Mouse (Mus musculus) hindbrain, embryonic 15.5 days (tissue): ENCODE measurements around the gene Palm2. TPM values are rescaled to one million over a fixed set of nuclear protein-coding genes. Genes with fewer than 3 reads are reported as not detected.
A peak's percentile ranks its signal among the peaks of the same experiment; 100 is the strongest.

ENCODE experiments used
- ATAC-seq: fragments of 200-750 bp; cut with Nextera tagmentation; 2 replicates; pipeline ENCODE4 v1.8.0; 2017; ENCODE audit warnings: low read depth, moderate number of reproducible peaks, moderate TSS enrichment; ENCODE audit not compliant: low FRiP score
- H3K27ac ChIP-seq: fragments of 300-500 bp; sonication (generic); replicated peaks from 2 replicates; pipeline ENCODE4 v1.5.1; 2015; ENCODE audit warnings: mild to moderate bottlenecking, inconsistent platforms
- H3K27me3 ChIP-seq: fragments of 300-500 bp; sonication (generic); 2 replicates; pipeline ENCODE4 v1.6.1; 2015; ENCODE audit warnings: control low read depth, inconsistent platforms
- H3K36me3 ChIP-seq: fragments of 300-500 bp; sonication (generic); 2 replicates; pipeline ENCODE4 v1.6.1; 2015; ENCODE audit warnings: control low read depth, inconsistent platforms
- H3K4me1 ChIP-seq: fragments of 300-500 bp; sonication (generic); replicated peaks from 2 replicates; pipeline ENCODE4 v1.6.1; 2015; ENCODE audit warnings: control low read depth, inconsistent platforms
- H3K4me2 ChIP-seq: fragments of 300-500 bp; sonication (generic); 2 replicates; pipeline ENCODE4 v1.6.1; 2015; ENCODE audit warnings: moderate library complexity, mild to moderate bottlenecking, inconsistent platforms
- H3K4me3 ChIP-seq: fragments of 300-500 bp; sonication (generic); 2 replicates; pipeline ENCODE4 v1.5.1; 2015; ENCODE audit warnings: mild to moderate bottlenecking, inconsistent platforms
- H3K9ac ChIP-seq: fragments of 300-500 bp; sonication (generic); 2 replicates; pipeline ENCODE4 v1.6.1; 2015; ENCODE audit warnings: inconsistent platforms
- H3K9me3 ChIP-seq: fragments of 300-500 bp; sonication (generic); 2 replicates; pipeline ENCODE4 v1.6.1; 2016; ENCODE audit warnings: control low read depth, inconsistent platforms
- WGBS: fragments of 180-500 bp; shearing (Covaris S2); methylation state at CpG from one replicate; pipeline ENCODE4 v1.1.7; 2015; 5-methylcytosine and 5-hydroxymethylcytosine counted together
- polyA plus RNA-seq: library from polyadenylated mRNA; unstranded; fragments of >200 nt; fragmentation: Nextera tagmentation; extraction: Ambion mirVana; gene quantifications from 2 replicates; pipeline ENCODE4 v1.2.1, GENCODE M21; 2015

Gene Palm2
- polyA plus RNA-seq, 1 experiment from 2014 or later: 21.6 TPM

DNA sequence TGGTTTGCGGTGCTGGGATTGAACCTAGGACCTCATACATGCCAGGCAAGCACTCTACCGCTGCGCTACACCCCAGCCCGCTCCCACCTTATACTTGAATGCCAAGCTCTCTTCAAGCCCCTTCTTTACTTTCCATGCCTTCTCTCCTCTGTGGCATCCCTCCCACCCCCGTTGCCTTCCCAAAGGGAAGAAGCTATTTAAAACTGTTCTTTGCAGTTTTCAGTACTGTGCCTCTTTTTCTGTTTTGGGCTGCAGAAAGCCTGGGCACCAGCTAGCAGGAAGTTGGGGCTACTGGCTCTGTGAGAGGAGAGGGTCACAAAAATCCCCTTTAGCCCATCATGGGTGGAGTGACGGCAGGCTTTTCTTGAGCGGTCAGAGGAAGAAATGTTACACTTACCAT is 199.0 kb downstream of the Palm2 start:
- Histone ChIP-seq H3K9ac (no peak overlapping the region), H3K4me1 (peaks cover 15% of the 10 kb centered on the region; the same call in 1 of the 2 replicates), H3K4me3 (no peak overlapping the region), H3K4me2 (no peak overlapping the region), H3K9me3 (no peaks in the 10 kb centered on the region), H3K27me3 (no peaks in the 10 kb centered on the region), H3K27ac (no peak overlapping the region), H3K36me3 (no peaks in the 10 kb centered on the region)
- WGBS: 93% methylated on average over 7 of the region's 7 CpGs
- ATAC-seq: no peak

DNA sequence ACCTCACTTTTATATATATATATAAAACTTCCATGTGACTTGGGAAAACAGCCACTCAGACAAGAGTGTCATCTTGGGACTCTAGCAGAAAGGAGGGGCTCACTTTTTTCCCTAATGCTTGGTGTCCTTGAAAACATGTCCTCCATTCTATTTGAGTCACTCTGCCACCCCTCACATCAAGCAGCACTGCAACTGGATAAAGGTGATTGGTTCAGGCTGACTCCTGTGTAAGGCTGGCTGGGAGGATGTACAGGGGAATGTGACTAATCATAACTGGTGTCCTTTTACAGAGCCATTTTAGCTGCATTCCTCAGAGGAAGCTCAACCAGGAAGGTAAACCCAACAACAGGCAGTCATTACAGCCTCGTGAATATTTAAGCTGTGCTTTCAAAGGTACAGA is 200.9 kb downstream of the Palm2 start:
- H3K4me3 ChIP-seq: no peak overlapping the region
- H3K36me3 ChIP-seq: no peaks in the 10 kb centered on the region
- H3K27me3 ChIP-seq: no peaks in the 10 kb centered on the region
- peaks cover 28% of the 10 kb centered on the region; the same call in 1 of the 2 replicates for H3K4me1 ChIP-seq
- H3K4me2 ChIP-seq: no peak overlapping the region
- H3K9me3 ChIP-seq: no peaks in the 10 kb centered on the region
- 69% methylated on average over 1 of the region's 1 CpGs for WGBS
- no peak overlapping the region for H3K9ac ChIP-seq
- H3K27ac ChIP-seq: no peak overlapping the region
- ATAC-seq: no peak

DNA sequence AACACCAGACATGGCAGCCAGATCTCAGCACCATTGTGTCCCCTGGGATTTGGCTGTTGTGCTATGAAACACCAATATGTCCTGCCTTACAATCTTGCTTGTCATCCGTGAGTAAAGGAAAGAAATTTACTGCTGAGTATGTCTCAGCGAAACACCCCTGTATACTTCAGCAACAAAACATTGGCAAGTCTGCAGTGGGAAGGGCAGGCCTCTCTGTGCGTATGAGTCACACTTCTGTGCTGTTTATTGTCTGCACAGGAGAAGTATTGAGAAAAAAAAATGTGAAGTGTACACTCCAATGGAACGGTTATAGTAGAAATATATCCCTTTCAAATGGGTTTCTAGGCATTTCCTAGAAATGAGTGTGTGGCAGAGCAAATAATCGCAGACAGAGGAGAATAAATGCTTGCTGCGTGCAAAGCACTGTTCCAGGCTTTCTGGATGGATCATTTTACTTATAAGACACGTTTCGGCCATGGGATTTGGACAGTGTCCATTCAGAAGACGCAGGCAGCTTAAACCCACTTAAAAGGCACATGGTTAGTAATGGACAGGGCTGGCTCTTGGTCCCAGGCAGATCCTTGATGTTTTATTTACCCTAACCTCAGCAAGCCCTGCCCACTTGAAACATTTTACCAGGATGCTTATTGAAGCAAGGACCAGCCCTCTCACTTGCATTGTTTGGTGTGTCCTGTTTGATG is 202.9 kb downstream of the Palm2 start:
- no peaks in the 10 kb centered on the region for H3K9me3 ChIP-seq
- H3K4me1 ChIP-seq: peaks cover 35% of the 10 kb centered on the region; the same call in 1 of the 2 replicates
- H3K4me3 ChIP-seq: no peak overlapping the region; the same call in 1 of the 2 replicates
- no peaks in the 10 kb centered on the region for H3K27me3 ChIP-seq
- no peaks in the 10 kb centered on the region for H3K36me3 ChIP-seq
- 68% methylated on average over 9 of the region's 9 CpGs for WGBS
- peak overlapping the region; percentile 85 for H3K27ac ChIP-seq
- ATAC-seq: no peak
- H3K4me2 ChIP-seq: peak overlapping the region; percentile 55
- peak overlapping the region; percentile 39; the same call in 1 of the 2 replicates for H3K9ac ChIP-seq

DNA sequence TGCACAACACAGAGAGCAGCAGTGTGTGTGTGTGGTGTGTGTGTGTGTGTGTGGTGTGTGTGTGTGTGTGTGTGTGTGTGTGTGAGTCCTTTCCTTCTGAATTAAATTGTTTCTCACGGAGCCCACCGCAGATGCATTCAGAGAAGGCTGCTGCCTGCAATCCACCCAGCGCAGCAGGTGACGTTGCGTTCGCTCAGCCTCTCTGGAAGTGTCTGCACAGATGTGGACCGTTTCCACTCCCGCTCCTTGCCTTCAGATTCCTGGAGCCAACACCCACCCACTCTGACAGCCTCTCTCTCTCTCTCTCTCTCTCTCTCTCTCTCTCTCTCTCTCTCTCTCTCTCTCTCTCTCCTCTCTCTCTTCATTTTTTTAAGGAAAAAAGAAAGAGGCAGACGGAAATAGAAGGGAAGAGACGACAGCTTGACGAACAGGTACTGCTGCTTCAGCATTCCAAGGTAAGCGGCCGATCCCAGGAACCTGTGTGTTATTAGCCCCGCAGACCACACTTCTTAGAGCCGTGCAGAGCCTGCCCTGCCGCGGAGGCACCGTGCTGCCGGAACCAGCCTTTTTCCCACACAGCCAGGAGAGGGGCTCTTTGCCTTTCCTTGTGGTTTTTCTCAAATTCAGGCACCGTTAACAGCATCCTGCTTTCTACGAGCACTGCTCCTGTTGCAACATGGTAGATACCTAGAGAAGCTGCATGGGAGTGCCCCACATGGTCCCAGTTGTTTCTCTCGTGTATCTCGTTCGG is 203.8 kb downstream of the Palm2 start:
- H3K9me3 ChIP-seq: no peaks in the 10 kb centered on the region
- WGBS: 18% methylated on average over 24 of the region's 24 CpGs
- peaks cover 35% of the 10 kb centered on the region; the same call in 1 of the 2 replicates for H3K4me1 ChIP-seq
- H3K4me3 ChIP-seq: peak overlapping the region; percentile 43
- H3K36me3 ChIP-seq: no peaks in the 10 kb centered on the region
- peak overlapping the region; percentile 85 for H3K27ac ChIP-seq
- H3K4me2 ChIP-seq: peak overlapping the region; percentile 55
- no peaks in the 10 kb centered on the region for H3K27me3 ChIP-seq
- peak; percentile 85 for ATAC-seq
- H3K9ac ChIP-seq: peak overlapping the region; percentile 39

DNA sequence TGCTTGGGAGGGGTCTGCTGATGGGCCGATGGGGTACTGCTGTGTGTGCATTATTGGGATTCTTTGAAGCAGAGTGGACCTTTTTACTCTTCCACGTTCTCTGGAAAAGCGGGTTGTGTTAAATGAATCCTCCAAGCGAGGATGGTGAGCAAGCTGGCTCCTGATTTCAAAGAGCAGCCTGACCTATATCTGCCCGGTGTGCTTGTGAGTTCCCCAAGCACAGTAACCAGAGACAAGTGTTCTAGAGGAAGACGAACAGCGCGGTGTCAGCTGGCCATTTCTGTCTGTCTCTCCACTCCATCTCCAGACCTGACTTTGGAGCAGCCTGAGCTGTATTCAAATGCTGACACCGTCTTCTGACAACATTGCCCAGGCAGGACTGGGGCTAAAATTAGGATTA is 204.9 kb downstream of the Palm2 start:
- H3K4me2 ChIP-seq: peak overlapping the region; percentile 55
- H3K36me3 ChIP-seq: no peaks in the 10 kb centered on the region
- H3K4me1 ChIP-seq: peaks cover 35% of the 10 kb centered on the region; the same call in 1 of the 2 replicates
- 69% methylated on average over 9 of the region's 9 CpGs for WGBS
- ATAC-seq: no peak; the same call in 1 of the 2 replicates
- peak overlapping the region; percentile 23 for H3K9ac ChIP-seq
- H3K27ac ChIP-seq: peak overlapping the region; percentile 85
- H3K27me3 ChIP-seq: no peaks in the 10 kb centered on the region
- no peaks in the 10 kb centered on the region for H3K9me3 ChIP-seq
- peak overlapping the region; percentile 43 for H3K4me3 ChIP-seq

DNA sequence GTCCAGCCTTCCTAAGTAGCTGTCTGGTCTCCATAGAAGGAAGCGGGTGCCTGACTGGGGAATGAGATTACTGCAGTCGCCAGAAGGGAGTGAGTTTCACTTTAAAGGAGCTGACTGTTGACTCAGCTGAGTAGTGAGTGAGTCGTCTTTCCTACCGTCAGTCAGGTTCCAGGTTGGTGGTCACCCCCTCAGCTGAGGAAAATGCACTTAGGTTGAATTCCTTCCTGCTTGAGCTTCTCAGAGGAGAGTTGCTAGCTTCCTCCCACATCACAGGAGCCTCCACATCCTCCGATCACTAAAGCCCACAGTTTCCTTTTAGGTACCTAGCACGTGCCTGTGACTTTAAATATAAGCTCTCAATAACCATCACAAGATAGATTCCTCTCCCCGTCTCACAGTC is 206.2 kb downstream of the Palm2 start:
- Histone ChIP-seq H3K36me3 (no peaks in the 10 kb centered on the region), H3K27me3 (no peaks in the 10 kb centered on the region), H3K4me1 (peaks cover 35% of the 10 kb centered on the region; the same call in 1 of the 2 replicates), H3K4me2 (peak overlapping the region; percentile 55), H3K9ac (no peak overlapping the region), H3K9me3 (no peaks in the 10 kb centered on the region), H3K4me3 (peak overlapping the region; percentile 15; the same call in 1 of the 2 replicates), H3K27ac (no peak overlapping the region)
- ATAC-seq: no peak
- WGBS: 49% methylated on average over 7 of the region's 7 CpGs

DNA sequence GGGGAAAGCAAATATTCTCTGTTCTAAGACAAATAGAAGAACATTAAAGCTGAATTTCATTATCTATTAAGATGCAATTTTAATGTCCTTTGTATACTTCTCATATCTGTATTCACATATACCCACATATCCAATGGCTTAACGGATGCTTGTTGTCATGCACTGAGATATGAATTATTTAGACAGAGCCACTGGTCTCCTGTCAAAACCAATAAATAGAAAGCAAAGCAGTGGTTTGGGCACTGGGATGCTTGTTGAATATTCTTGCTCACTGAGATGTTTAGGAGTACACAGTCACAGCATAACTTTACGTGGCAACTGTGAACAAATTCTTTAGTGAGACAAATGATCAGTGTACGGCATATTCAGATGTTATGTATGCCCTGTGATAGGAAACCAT is 206.9 kb downstream of the Palm2 start:
- Histone ChIP-seq H3K4me3 (no peak overlapping the region), H3K36me3 (no peaks in the 10 kb centered on the region), H3K27ac (no peak overlapping the region), H3K9me3 (no peaks in the 10 kb centered on the region), H3K4me2 (no peak overlapping the region), H3K27me3 (no peaks in the 10 kb centered on the region), H3K9ac (no peak overlapping the region), H3K4me1 (peaks cover 35% of the 10 kb centered on the region; the same call in 1 of the 2 replicates)
- no peak for ATAC-seq
- WGBS: 83% methylated on average over 3 of the region's 3 CpGs

DNA sequence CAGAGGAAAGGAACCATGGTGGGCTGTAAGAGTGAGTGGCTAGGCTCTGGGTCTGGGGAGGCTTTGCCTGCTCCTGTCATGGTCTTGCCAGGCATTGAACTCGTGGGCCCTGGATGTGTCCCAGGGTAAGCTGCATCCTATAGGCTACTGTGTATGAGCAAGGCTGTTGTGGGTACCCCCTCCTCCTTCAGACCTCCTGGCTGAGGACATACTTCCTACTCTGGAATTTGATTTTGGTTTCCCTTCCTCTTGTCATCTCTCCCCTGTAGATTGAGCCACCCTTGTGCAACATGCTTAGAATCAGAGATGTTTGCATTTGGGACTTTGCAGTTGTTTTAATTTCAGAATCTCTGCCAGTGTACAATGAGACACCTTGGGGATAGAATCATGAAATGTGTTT is 216.9 kb downstream of the Palm2 start:
- peaks cover 6% of the 10 kb centered on the region; the same call in 1 of the 2 replicates for H3K36me3 ChIP-seq
- H3K9me3 ChIP-seq: no peaks in the 10 kb centered on the region
- H3K4me2 ChIP-seq: no peak overlapping the region
- no peak overlapping the region for H3K27ac ChIP-seq
- 77% methylated on average over 1 of the region's 1 CpGs for WGBS
- ATAC-seq: no peak
- H3K9ac ChIP-seq: no peak overlapping the region
- no peaks in the 10 kb centered on the region for H3K4me1 ChIP-seq
- H3K27me3 ChIP-seq: no peaks in the 10 kb centered on the region
- no peak overlapping the region for H3K4me3 ChIP-seq

DNA sequence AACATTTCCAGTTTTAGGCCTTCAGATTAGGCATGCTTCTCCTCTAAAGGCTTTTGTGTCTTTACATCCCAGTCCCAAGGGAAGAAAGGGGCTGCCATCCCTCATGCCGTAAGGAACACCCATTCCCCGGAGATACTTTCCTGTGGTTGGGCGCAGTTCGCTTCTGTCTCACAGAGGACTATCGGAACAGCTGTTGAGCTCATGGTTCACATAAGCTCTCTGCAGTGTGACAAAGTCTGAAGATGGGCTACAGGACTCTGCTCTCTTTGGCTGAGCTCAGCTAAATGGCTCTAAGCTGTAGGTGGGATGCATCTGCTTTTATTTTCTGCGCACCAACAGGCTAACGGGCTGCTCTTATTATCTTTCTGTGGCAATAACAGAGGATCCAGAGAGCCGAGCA is 217.5 kb downstream of the Palm2 start:
- H3K9me3 ChIP-seq: no peaks in the 10 kb centered on the region
- no peak overlapping the region for H3K4me3 ChIP-seq
- H3K36me3 ChIP-seq: peaks cover 9% of the 10 kb centered on the region
- ATAC-seq: no peak
- H3K9ac ChIP-seq: no peak overlapping the region
- H3K4me1 ChIP-seq: no peaks in the 10 kb centered on the region
- no peak overlapping the region for H3K4me2 ChIP-seq
- H3K27me3 ChIP-seq: no peaks in the 10 kb centered on the region
- H3K27ac ChIP-seq: no peak overlapping the region
- WGBS: 84% methylated on average over 8 of the region's 8 CpGs

DNA sequence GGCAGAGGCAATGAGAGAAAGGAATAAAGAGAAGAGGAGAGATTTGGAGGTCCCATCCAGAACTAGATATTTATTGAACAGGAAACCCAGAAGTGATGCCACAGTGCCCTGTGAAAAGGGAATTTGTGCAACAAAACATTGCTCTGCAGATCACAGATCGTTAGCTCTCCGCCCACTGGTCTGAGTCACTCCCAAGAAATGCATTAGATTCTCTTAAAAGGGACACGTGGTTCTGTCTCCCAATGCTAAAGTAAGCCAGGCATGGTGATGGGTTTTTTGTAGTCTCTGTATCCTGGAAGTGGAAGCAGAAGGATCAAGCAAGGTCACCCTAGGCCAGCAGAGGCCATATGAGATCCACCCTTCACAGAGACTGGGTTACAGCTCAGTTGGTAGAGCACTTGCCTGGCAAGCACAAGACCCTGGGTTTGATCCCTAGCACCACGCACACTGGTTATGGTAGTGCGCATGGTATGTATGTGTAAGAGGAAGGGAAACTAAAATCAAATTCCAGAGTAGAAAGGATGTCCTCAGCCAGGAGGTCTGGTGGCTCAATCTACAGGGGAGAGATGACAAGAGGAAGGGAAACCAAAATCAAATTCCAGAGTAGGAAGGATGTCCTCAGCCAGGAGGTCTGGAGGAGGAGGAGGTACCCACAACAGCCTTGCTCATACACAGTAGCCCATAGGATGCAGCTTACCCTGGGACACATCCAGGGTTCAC is 218.3 kb downstream of the Palm2 start:
- Histone ChIP-seq H3K9me3 (no peaks in the 10 kb centered on the region), H3K4me2 (no peak overlapping the region), H3K27ac (no peak overlapping the region), H3K9ac (no peak overlapping the region), H3K4me1 (no peaks in the 10 kb centered on the region), H3K4me3 (no peak overlapping the region), H3K36me3 (peaks cover 12% of the 10 kb centered on the region), H3K27me3 (no peaks in the 10 kb centered on the region)
- no peak for ATAC-seq
- WGBS: 83% methylated on average over 5 of the region's 5 CpGs

DNA sequence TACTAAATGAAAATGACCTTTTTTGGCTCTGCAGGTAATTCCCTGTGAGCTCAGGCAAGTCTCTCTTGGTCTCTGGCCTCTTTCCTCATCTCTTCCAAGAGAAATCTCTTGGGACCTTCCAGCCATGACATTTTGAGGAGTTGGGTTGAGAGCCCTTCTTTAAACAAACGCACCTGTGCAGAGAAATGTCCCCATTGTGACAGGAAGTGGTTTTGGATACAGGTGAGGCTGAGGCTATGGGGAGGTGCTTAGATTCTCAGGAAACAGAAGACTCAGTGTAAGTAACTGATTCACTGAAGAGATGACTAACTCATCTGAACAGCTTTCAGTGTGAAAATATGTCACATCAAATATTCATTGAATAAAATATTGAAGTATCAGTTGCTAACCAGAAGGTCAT is 221.9 kb downstream of the Palm2 start:
- Histone ChIP-seq H3K4me3 (no peak overlapping the region), H3K27me3 (no peaks in the 10 kb centered on the region), H3K9ac (no peak overlapping the region), H3K36me3 (peaks cover 12% of the 10 kb centered on the region; the same call in 1 of the 2 replicates), H3K27ac (no peak overlapping the region), H3K9me3 (no peaks in the 10 kb centered on the region), H3K4me2 (no peak overlapping the region), H3K4me1 (peaks cover 15% of the 10 kb centered on the region)
- no peak for ATAC-seq
- 87% methylated on average over 1 of the region's 1 CpGs for WGBS

DNA sequence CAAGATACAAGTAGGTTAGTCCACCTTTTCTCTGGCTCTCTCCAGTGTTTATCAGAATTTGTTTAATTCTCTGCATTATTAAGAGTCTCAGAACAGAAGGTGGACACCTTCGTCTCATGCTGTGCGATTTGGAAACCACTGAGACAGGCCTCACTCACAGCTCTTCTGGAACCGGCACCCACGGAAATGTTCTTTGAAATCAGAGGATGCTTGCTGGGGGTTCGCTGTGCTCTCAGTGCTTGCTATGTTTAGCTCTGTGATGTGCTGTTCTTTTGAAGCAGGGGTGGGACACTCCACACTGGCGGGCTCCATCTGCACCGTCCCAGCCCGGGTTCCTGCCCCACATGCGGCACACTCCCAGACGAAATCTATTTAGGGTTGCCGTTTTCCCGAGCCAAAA is 222.3 kb downstream of the Palm2 start:
- ATAC-seq: no peak
- Histone ChIP-seq H3K9me3 (no peaks in the 10 kb centered on the region), H3K4me1 (peaks cover 18% of the 10 kb centered on the region), H3K27me3 (no peaks in the 10 kb centered on the region), H3K4me3 (no peak overlapping the region), H3K9ac (no peak overlapping the region), H3K4me2 (no peak overlapping the region), H3K27ac (no peak overlapping the region), H3K36me3 (peaks cover 12% of the 10 kb centered on the region; the same call in 1 of the 2 replicates)
- 96% methylated on average over 12 of the region's 12 CpGs for WGBS
